Mouse (Mus musculus) CD4-positive, CD25-positive, alpha-beta regulatory T cell, adult 4 months (primary cell): ENCODE results near the gene Rab42. TPM values are rescaled to one million over a fixed set of nuclear protein-coding genes. Genes with fewer than 3 reads are reported as not detected.

Source experiments
- ATAC-seq: one replicate; pipeline ENCODE4 v1.8.0; 2017
- polyA plus RNA-seq, 2 experiments: library from polyadenylated mRNA; unstranded; fragments of 100-300 nt; shearing (Covaris generic); gene quantifications; one replicate each; pipeline ENCODE4 v1.2.1; 2017

The Rab42 gene
- polyA plus RNA-seq, 2 experiments from 2014 or later, result 1.0 TPM; not detected in 1

- ATAC-seq, result peak; percentile 67
These were observed 33.2 kb downstream of the Rab42 start for GRCm38 (mm10) chr4:132269740-132270560.

DNA sequence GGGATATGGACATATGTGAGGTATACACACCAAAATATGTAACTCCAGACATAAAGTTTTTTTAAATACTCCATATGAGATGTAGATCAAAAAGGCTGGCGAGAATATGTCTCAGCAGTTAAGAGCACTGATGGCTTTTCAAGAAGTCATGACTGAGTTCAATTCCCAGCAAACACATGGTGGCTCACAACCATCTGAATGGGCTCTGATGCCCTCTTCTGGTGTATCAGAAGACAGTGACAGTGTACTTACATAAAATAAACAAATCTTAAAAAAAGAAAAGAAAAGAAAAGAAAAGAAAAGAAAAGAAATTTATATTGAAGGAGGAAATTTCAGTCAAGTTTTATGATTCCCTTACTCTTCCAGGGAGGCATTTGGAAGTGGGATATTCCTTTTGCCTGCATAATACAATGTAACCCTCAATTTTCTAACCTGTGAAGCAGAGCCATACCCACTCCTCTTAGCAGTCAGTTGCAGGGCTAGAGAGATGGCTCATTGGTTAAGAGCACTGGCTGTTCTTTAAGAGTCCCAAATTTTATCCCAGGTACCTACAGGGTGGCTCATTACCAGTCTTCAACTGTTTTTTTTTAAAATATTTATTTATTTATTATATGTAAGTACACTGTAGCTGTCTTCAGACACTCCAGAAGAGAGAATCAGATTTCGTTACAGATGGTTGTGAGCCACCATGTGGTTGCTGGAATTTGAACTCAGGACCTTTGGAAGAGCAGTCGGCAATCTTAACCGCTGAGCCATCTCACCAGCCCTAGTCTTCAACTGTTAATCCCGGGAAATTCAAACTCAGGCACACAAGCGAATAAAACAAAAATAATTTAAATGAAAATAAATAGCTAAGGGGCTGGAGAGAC is 34.1 kb downstream of the Rab42 start:
- ATAC-seq, result no peak

DNA sequence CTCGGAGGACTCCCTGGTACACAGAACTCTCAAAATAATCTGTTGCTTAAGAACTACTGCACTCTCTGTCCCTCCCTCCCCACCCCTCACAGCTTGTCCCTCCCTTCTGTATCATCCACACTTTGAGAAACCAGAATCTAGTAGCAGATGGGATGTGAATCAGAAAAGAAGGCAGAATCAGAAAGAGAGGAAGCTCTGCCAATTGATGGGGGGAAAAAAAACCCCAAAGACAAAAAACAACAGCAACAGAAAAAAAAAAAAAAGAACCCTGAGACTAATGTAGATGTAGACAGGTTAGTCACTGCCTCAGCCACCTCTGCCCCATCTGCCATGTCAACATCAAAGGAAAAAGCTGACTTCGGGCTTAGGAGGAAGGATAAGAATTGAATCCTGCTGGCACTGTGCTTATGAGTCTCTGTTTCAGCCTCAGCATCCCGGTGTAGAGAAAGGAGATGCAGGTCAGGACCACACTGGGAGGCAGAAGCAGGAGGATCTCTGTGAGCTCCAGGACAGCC is 36.3 kb downstream of the Rab42 start:
- no peak for ATAC-seq

GRCm38 (mm10) chr4:132263313-132263712 is 39.9 kb downstream of the Rab42 start:
- ATAC-seq, result no peak

DNA sequence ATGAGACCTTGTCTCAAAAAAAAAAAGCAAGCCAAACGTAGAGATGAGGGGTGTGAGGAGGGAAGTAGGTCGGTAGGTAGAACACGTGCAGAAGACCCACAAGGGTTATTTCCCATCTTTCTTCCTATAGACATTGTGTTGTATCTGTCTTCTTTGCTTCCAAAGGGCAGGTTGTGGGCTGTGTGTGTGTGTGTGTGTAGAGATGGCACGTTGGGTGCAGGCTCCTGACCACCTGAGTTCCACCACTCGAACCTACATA is 40.9 kb downstream of the Rab42 start:
- no peak for ATAC-seq

- ATAC-seq, result peak; percentile 73
These were observed 41.4 kb downstream of the Rab42 start, which contains the start of gene Gmeb1 for GRCm38 (mm10) chr4:132261514-132262357. Gmeb1 (minus strand) TSS chr4:132261602.

- ATAC-seq, result peak; percentile 64
These were observed 42.5 kb downstream of the Rab42 start for GRCm38 (mm10) chr4:132260404-132261379.

DNA sequence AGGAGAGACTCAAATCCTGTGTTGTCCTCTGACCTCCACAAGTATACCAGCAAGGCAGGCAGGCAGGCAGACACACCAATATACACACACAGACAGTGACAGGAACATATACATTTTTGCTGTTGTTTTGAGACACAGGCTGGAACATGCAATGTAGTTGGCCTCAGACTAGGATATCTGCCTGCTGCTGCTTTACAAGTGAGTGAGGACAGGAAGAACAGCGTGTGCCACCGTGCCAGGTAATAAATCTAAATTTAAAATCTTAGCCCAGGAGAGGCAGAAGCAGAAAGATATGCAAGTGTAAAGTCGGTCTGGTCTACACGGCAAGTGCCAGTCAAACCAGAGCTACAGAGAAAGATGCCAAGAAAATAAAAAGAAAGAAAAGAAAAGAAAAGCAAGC is 43.9 kb downstream of the Rab42 start:
- no peak for ATAC-seq

DNA sequence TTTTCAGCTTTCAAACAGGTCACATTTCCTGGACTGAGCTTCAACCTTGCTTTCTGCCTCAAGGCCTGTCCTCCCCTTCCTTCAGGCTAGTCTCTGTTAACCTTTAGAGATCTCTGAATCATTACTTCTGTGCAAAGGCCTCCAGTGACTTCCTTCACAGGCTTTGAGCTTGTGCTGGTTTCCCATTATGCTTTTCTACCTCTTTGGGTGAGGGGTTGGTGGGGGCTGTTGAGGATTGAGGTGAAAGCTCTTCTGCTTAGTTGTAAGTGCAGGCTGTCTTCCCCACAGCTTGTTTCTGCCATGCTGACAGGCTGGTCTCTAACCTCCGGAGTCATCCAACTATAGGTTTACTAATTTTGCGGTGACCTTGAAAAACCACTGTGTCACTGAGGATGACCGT is 46.8 kb downstream of the Rab42 start:
- no peak for ATAC-seq

DNA sequence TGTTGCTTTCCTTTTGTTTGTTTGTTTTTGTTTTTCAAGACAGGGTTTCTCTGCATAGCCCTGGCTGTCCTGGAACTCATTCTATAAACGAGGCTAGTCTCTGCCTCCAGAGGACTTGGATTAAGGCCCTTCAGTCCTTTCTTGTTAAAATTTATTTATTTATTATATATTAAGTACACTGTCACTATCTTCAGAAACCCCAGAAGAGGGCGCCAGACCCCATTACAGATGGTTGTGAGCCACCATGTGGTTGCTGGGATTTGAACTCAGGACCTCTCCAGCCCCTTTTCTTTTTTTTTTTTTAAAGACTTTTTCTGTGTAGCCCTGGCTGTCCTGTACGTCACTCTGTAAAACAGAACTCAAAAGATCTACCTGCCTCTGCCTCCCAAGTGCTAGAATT is 48.2 kb downstream of the Rab42 start:
- ATAC-seq, result no peak

DNA sequence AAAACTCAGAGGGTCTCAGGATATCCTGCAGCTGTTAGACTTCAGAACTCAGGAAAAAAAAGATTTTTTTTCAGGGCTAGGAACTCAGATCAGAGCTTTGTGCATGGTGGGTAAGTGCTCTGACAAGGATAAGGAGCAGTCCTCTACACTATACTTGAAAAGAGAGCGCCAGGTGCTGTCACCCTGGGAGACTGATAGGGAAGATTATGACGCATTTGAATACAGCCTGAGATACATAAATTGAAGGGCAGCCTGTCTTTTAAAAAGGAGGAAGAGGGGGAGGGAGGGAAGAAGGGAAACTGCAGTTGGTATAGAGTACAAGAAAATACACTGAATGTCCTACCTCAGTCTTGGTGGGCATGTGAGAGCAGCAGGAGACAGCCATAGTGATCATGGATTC is 49.6 kb downstream of the Rab42 start:
- ATAC-seq, result no peak

DNA sequence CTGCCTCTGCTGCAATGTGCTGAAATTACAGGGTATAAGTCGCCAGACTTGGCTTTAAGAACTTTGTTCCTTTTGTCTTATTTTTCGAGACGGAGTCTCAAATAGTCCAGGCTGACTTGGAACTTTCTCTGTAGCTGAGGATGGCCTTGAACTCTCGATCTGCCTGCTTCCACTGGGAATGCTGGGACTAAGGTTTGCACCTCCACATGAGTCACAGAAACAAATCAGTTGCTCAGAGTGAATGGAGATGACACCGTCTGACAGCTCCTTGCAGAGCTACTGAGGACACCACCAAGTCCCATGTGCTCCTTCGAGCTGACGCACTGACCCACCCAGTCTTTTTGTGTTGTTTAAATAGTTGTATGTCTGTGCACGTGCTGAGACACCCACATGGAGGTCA is 50.1 kb downstream of the Rab42 start:
- ATAC-seq, result no peak

Other genes starting within 250 kb of the Rab42 start
- not detected for gene Gm10300, start 228.7 kb downstream of the Rab42 start, polyA plus RNA-seq
- gene Epb41, start 228.1 kb downstream of the Rab42 start, polyA plus RNA-seq, result 10 to 100 TPM; 32.3 to 35.4 TPM
- gene Oprd1, start 158.9 kb downstream of the Rab42 start, polyA plus RNA-seq, result not detected
- gene Ythdf2, start 91.1 kb downstream of the Rab42 start, polyA plus RNA-seq, result 100 to 1,000 TPM in 1 of 2 experiments, 10 to 100 TPM in 1; 70.7 to 118 TPM
- 10 to 100 TPM; 16.7 to 17.7 TPM for gene Gmeb1, start 41.8 kb downstream of the Rab42 start, polyA plus RNA-seq
- gene Taf12, start 29.0 kb downstream of the Rab42 start, polyA plus RNA-seq, result 10 to 100 TPM; 84.4 to 91.9 TPM
- gene Trnau1ap, start 26.2 kb upstream of the Rab42 start, polyA plus RNA-seq, result 10 to 100 TPM; 40.7 to 48.9 TPM
- 10 to 100 TPM; 11.7 to 23.9 TPM for gene Rcc1, start 50.2 kb upstream of the Rab42 start, polyA plus RNA-seq
- 1 to 10 TPM; 5.6 to 6.0 TPM for gene Phactr4, start 119.1 kb upstream of the Rab42 start, polyA plus RNA-seq
- 10 to 100 TPM; 24.7 to 30.1 TPM for gene Med18, start 160.5 kb upstream of the Rab42 start, polyA plus RNA-seq
- 1 to 10 TPM; 1.6 to 2.4 TPM for gene Sesn2, start 207.1 kb upstream of the Rab42 start, polyA plus RNA-seq
- gene Atpif1, start 230.3 kb upstream of the Rab42 start, polyA plus RNA-seq, result 100 to 1,000 TPM; 163 to 184 TPM
- 100 to 1,000 TPM; 322 to 338 TPM for gene Dnajc8, start 232.2 kb upstream of the Rab42 start, polyA plus RNA-seq